ENCODE assay signal across 12 mouse cellular contexts in genomic region chr7:3574216-3574615, GRCm38 (mm10). TPM values are rescaled to one million over a fixed set of nuclear protein-coding genes. Genes with fewer than 3 reads are reported as not detected.
DNase-seq lines count a peak whose midpoint lies in the region; ATAC-seq and TF ChIP-seq lines count a peak whose summit lies in the region.
"Had no signal": no experiment of that assay in that cellular context is flagged by ENCODE, and none has a peak within 500 bp of the region (broad histone marks: within the 10 kb centered on the region; RNA-seq: fewer than 3 reads in every experiment).

No protein-coding gene starts in this region.

- H3K9me3 ChIP-seq in kidney, postnatal 0 days (replicated peaks; ENCODE audit: low read length) = no peaks in the 10 kb centered on the region
- no peaks in the 10 kb centered on the region for H3K9me3 ChIP-seq in neural tube, embryonic 15.5 days (replicated peaks)
- H3K9me3 ChIP-seq: heart, embryonic 13.5 days; liver, embryonic 15.5 days had no signal

- H3K4me1 ChIP-seq in kidney, postnatal 0 days (replicated peaks; ENCODE audit: insufficient read depth, low read length) = no peaks in the 10 kb centered on the region
- no peaks in the 10 kb centered on the region for H3K4me1 ChIP-seq in neural tube, embryonic 15.5 days
- H3K4me1 ChIP-seq: heart, embryonic 13.5 days; liver, embryonic 15.5 days had no signal

- whole genome bisulfite sequencing in kidney, postnatal 0 days = 50% methylated on average over 5 of the region's 5 CpGs
- 68% methylated on average over 5 of the region's 5 CpGs for WGBS in neural tube, embryonic 15.5 days

- H3K9ac ChIP-seq in kidney, postnatal 0 days (ENCODE audit: low read depth, low read length) = no peak overlapping the region
- H3K9ac ChIP-seq in neural tube, embryonic 15.5 days (replicated peaks) = no peak overlapping the region
- H3K9ac ChIP-seq: heart, embryonic 13.5 days; liver, embryonic 15.5 days had no signal

- no peaks in the 10 kb centered on the region for H3K27me3 ChIP-seq in kidney, postnatal 0 days (ENCODE audit: insufficient read depth, low read length)
- H3K27me3 ChIP-seq in neural tube, embryonic 15.5 days (replicated peaks) = no peaks in the 10 kb centered on the region
- H3K27me3 ChIP-seq: heart, embryonic 13.5 days; liver, embryonic 15.5 days had no signal

- H3K4me3 ChIP-seq in kidney, postnatal 0 days (replicated peaks; ENCODE audit: low read depth, low read length) = no peak overlapping the region
- no peak overlapping the region for H3K4me3 ChIP-seq in neural tube, embryonic 15.5 days (replicated peaks)
- H3K4me3 ChIP-seq: heart, embryonic 13.5 days; liver, embryonic 15.5 days had no signal

- no peak overlapping the region for H3K27ac ChIP-seq in kidney, postnatal 0 days
- H3K27ac ChIP-seq in neural tube, embryonic 15.5 days (replicated peaks) = no peak overlapping the region
- H3K27ac ChIP-seq: heart, embryonic 13.5 days; liver, embryonic 15.5 days had no signal

- TF ChIP-seq CTCF in kidney, postnatal 0 days (IDR thresholded peaks at IDR 0.05; ENCODE audit: low read depth) = peak; percentile 22; the same call in 1 of the 2 replicates

- DNase-seq in kidney, postnatal 0 days (ENCODE audit: low spot score) = no peak
- DNase-seq in kidney, adult 18-20 months = no peak
- DNase-seq in NIH3T3 (ENCODE audit: low read depth) = peak; percentile 79
- DNase-seq in layer of hippocampus, adult 11-12 months (ENCODE audit: low spot score) = peak; percentile 51
- DNase-seq in right cerebral cortex, postnatal 14 days = peak; percentile 33
- no peak for DNase-seq in neural tube, embryonic 10.5 days (ENCODE audit: extremely low spot score, low spot score)
- DNase-seq: retina, postnatal 1 day had no signal

- no peaks in the 10 kb centered on the region for H3K36me3 ChIP-seq in kidney, postnatal 0 days (ENCODE audit: insufficient read depth, low read length)
- H3K36me3 ChIP-seq in neural tube, embryonic 15.5 days = no peaks in the 10 kb centered on the region
- H3K36me3 ChIP-seq: heart, embryonic 13.5 days; liver, embryonic 15.5 days had no signal

- H3K4me2 ChIP-seq in kidney, postnatal 0 days (ENCODE audit: low read length) = no peak overlapping the region
- H3K4me2 ChIP-seq in neural tube, embryonic 15.5 days = no peak overlapping the region
- H3K4me2 ChIP-seq: heart, embryonic 13.5 days; liver, embryonic 15.5 days had no signal

- ATAC-seq in kidney, postnatal 0 days (replicated peaks; ENCODE audit: low FRiP score, low read depth) = no peak
- ATAC-seq in neural tube, embryonic 15.5 days (ENCODE audit: low FRiP score) = no peak
- ATAC-seq: forebrain, embryonic 16.5 days; inflammation-experienced regulatory T-cells, adult 6 months had no signal

RNA-seq across cellular contexts. Expression of gene Oscar, which starts 41.7 kb away (rescaled TPM):
- 0.14 TPM in 1 of 2 replicates, not detected in the other for polyA plus RNA-seq in kidney, postnatal 0 days (2015; fragmentation: Nextera tagmentation; extraction: Ambion mirVana)
- polyA plus RNA-seq in neural tube, embryonic 15.5 days (2015; fragmentation: Nextera tagmentation; extraction: Ambion mirVana) = 0.38 and 0.84 TPM in 2 replicates
- polyA plus RNA-seq: heart, embryonic 13.5 days; inflammation-experienced regulatory T-cells, adult 6 months had no signal

RNA-seq across cellular contexts. Expression of gene Ndufa3, which starts 43.0 kb away (rescaled TPM):
- polyA plus RNA-seq in kidney, postnatal 0 days (2015; fragmentation: Nextera tagmentation; extraction: Ambion mirVana) = 637 and 674 TPM in 2 replicates
- 535 and 605 TPM in 2 replicates for polyA plus RNA-seq in neural tube, embryonic 15.5 days (2015; fragmentation: Nextera tagmentation; extraction: Ambion mirVana)

RNA-seq across cellular contexts. Expression of gene Tfpt, which starts 55.5 kb away (rescaled TPM):
- polyA plus RNA-seq in kidney, postnatal 0 days (2015; fragmentation: Nextera tagmentation; extraction: Ambion mirVana) = 17.0 and 19.3 TPM in 2 replicates
- 34.6 and 39.7 TPM in 2 replicates for polyA plus RNA-seq in neural tube, embryonic 15.5 days (2015; fragmentation: Nextera tagmentation; extraction: Ambion mirVana)

RNA-seq across cellular contexts. Expression of gene Prpf31, which starts 55.6 kb away (rescaled TPM):
- 66.3 and 74.6 TPM in 2 replicates for polyA plus RNA-seq in kidney, postnatal 0 days (2015; fragmentation: Nextera tagmentation; extraction: Ambion mirVana)
- polyA plus RNA-seq in neural tube, embryonic 15.5 days (2015; fragmentation: Nextera tagmentation; extraction: Ambion mirVana) = 85.9 and 93.1 TPM in 2 replicates

Comparison
In these comparisons a context has a peak if more than half of its experiments do, and no peak if none do; other contexts are left out.
1. DNase-seq: peak in NIH3T3 (single experiment), layer of hippocampus, adult 11-12 months (single experiment) and right cerebral cortex, postnatal 14 days (single experiment); none in kidney, postnatal 0 days (single experiment), kidney, adult 18-20 months (single experiment) and neural tube, embryonic 10.5 days (single experiment).